Mouse (Mus musculus) heart, adult 18-20 months (tissue): ENCODE measurements around the gene Tcte1. TPM values are rescaled to one million over a fixed set of nuclear protein-coding genes. Genes with fewer than 3 reads are reported as not detected.

ENCODE experiments used
- DNase-seq, 2 experiments: peaks; one replicate each; pipeline ENCODE4 v3.0.0; 2021 to 2022; ENCODE audit warnings: mixed read lengths in 1 of 2
- total RNA-seq, 2 experiments: library from RNA; stranded (reverse); gene quantifications; 2 replicates each; pipeline ENCODE4 v1.2.3; 2021

Tcte1 gene
- total RNA-seq, 2 experiments from 2014 or later: not detected

DNA sequence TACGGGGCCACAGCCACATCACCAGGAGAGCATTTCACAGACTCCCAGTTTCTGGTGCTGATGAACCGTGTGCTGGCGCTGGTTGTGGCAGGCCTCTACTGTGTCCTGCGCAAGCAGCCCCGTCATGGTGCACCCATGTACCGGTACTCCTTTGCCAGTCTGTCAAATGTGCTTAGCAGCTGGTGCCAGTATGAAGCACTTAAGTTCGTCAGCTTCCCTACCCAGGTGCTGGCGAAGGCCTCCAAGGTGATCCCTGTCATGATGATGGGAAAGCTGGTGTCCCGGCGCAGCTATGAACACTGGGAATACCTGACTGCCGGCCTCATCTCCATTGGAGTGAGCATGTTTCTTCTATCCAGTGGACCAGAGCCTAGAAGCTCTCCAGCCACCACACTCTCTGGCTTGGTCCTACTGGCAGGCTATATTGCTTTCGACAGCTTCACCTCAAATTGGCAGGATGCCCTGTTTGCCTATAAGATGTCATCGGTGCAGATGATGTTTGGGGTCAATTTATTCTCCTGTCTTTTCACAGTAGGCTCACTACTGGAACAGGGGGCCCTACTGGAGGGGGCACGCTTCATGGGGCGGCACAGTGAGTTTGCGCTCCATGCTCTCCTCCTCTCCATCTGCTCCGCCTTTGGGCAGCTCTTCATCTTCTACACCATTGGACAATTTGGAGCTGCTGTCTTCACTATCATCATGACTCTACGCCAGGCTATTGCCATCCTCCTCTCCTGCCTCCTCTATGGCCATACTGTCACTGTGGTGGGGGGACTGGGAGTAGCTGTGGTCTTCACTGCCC is 43.3 kb downstream of the Tcte1 start:
- no peak for DNase-seq

DNA sequence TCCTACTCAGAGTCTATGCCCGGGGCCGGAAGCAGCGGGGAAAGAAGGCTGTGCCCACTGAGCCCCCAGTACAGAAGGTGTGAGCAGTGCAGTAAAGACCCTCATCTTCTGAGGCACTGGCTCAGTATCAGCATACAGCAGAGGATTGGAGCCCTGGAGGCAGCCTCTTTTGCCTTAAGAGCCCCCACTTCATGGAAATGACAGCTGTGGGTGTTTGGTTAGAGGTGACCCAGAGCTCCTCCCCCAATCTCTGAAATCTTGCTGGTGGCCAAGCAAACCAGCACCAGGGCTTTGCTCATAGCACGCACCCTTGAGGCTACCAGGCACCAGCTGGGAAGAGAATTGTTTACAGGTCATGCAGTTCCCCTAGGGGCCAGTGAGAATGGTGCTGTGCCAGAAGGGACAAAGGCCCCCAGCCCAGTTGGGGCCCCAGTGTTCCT is 43.9 kb downstream of the Tcte1 start:
- DNase-seq: no peak

DNA sequence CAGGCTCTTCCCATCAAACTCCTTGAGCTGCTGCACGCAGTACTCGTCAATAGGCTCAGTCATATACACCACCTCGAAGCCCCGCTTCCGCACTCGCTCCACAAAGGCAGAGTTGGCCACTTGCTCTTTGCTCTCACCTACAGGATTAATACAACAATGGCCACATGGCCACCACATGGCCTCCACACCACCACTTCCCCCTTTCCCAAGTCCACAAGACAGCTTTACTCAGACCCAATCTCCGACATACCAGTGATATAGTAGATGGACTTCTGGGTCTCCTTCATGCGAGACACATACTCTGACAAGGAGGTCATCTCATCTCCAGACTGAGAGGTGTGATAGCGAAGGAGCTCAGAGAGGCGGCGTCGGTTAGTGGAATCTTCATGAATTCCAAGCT is 45.8 kb downstream of the Tcte1 start:
- no peak for DNase-seq

DNA sequence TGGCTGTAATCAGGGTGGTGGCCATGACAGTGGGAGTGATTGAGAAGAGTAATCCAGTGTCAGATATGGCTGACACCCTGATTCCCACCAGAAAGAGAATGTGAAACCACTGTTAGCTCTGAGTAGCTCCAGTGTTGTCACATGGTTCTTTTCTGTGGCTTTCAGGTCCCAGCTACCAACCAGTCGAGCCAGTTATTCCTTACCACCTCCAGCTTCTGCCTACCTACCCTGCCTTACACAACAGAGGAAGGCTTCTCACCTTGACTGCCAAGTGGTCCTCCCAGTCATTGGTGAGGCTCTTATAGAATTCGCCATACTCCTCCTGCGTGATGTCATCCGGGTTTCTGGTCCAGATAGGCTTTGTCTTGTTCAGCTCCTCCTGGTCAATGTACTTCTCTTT is 46.8 kb downstream of the Tcte1 start:
- no peak for DNase-seq

DNA sequence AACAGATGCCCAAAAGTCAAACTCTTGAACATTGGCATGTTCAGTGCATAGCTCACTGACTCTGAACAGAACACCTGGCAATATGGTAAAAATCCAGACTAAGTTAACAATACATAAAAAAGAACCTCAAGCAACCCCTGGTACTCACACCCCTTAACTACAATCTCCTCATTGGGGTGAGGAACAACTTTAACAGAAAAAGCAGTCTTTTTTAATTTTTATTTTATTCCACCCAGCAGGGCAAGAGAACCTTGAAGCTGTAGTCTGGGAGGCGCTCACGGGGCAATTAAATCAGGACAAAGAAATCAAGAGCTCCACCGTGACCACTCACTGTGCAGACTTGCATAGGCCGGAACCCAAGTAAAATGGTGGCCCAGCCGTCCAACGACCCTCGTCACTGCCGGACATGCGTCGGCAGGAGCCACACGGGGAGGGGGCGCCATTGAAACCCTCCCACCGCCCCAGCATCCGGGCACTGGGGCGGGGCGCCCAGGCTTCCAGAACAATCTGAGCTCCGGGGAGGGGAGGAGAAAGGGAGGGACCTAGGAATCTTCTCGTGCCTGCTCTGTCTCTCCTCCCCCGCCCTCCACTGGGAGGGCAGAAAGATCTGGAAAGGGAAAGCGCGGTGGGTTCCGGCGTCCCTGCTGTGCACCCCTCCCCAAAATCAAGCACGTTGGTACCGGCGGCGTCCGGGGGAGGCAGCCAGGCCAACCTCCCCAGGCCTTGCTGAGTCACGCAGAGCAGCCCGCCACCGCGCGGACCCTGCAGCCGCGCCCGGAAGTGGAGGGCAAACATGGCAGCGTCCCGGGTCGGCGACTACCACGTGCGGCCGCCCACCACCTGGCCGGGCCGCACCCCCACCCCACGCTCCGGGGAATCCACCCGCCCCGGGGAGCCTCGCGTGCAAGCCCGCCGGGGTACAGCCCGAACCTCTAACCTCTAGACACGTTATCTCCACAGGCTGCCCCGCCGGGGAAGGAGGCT is 49.2 kb downstream of the Tcte1 start:
- peak; percentile 89 to 90 for DNase-seq

DNA sequence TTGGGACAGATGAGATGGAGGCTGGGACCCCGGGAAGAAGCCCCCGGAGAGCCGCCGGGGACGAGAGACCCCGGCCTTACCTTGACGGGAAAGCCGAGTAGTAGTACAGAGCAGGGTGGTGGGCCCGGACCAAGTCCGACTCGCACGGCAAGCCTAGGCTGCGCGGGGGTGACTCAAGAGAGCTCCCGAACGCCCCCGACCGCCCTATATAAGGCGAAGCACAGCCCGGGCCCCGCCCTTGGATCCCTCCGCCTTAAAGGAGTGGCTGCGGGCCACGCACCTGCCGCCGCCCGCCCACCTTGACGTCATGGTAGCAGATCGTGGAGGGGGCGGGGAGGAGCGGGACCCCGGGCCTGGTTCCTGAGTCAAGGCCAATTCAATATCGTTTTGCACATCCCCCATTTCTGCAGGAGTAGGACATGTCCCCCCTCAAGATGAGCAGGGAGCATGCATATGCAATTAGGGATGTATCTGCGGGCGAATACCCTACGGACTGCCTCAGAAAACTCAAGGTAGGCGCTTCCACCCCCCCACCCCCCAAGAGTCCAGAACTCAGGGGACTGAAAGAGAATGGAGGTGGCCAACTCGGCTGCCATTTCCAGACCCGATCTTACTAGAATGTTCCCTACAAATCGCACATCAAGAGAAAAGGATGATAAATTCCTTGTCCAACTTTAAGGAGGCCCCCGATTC is 50.0 kb downstream of the Tcte1 start, which contains the start of gene Hsp90ab1:
Gene Hsp90ab1 (minus strand): TSS at position 185 of the 693 bp plus-strand sequence.
- peak; percentile 99 to 100 for DNase-seq

DNA sequence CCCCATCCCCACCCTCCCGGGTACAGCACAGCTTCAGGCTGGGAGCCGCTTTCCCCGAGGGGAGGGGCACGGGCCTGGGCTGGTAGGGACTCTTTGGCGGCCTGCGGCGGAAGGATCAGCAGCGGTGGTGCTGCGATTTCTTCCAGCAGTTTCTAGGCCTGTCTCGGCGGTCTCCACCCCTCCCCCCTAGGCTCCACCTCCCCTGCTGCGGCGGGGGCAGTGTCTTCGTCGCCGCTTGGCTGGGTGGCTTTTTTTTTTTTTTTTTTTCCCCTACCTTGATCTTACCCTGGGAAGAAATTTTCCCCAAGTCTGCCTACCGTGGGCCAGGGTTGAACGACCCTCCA is 50.5 kb downstream of the Tcte1 start:
- peak; percentile 97 to 98 for DNase-seq

DNA sequence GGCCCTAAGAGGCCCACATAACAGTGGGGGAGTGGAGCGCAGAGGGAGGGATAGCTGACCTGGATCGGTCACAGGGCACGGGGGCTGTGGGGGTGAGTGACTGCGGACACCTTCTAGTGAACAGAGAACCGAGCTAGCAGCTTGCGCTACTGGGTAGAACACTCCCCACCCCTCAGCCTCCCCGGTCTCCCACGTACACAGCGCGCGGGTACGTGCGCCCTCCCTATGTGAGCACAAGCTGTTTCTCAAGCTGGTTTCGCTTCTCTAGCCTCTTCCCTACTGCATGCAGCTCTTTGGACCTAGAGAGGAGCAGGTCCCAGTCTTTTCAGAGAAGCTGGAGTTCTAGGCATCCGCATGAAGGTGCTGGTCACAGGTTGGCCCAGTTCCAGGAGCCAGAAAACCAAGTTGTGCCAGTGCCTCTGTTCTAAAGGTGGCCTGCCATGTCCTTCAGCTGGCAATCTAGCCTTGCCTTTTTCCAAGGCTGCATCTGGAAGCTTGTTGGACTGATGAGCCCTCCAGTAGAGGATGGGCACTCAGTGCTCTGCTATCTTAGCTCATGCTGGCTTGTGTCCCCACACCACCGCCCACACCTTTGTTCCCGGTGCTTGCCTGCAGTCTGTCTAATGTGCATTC is 51.0 kb downstream of the Tcte1 start:
- DNase-seq: peak; percentile 83 to 85

DNA sequence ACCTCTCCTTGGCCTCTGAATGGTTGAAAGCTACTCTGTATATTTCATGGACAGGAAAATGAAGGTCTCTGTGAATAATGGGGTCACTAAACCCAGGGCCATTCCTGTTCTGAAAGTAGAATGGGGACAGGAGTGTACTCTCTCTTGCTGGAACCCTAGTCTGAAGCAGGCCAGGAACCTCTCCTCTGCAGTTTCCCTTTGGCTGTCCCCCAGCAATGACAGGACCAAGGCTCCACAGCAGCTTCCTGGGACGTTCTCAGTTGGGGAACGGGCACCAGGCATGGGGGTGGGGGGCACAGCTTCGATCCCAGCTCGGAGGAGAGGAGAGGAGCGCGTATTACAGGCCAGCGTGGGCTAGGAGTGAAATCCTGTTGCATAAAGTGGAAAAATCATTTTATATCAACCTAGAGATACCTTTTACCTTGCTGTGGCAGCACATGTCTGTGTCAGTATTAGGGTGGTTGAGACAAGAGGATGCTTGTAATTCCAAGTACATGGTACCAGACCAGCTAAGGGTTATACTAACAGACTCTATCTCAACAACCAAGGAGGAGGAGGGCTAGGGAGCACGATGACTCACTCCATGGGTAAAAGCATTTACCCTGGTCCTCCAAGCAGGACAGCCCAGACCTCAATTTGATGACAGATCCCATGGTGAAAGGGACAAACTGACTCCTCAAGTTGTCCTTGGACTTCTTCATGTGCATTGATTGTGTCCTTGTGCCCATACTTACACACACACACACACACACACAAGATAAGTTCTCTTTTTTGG is 52.1 kb downstream of the Tcte1 start:
- no peak for DNase-seq

DNA sequence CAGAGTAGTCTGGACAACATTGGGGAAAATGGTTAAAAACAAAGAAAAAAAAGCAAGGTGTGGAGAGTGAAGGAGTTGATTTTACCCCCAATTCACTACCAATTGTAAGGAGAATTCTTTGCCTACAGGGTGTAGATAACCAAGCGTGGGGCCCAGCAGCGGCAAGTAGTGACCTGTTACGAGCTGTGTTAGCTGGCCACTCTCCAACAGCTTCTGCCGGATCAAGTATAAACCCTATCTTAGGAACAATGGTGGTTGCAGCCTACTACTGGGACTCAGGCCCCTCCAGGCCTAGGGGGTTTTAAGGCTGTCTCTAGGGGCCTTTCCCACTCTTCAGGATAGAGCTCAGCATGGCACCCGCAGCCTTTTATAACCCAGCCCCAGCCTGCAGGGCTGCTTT is 55.0 kb downstream of the Tcte1 start:
- no peak for DNase-seq

DNA sequence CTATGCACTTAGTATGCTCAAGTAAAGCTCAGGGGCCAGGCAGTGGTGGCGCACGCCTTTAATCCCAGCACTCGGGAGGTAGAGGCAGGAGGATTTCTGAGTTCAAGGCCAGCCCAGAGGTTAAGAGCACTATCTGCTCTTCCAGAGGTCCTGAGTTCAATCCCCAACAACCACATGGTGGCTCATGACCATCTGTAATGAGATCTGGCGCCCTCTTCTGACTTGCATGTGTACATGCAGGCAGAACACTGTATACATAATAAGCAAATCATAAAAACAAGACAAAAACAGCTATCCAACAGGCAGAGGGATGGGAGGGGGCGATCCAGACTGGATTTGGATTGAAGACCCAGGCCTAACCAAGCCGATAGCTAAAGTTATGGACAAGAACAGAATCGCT is 55.6 kb downstream of the Tcte1 start:
- no peak for DNase-seq

DNA sequence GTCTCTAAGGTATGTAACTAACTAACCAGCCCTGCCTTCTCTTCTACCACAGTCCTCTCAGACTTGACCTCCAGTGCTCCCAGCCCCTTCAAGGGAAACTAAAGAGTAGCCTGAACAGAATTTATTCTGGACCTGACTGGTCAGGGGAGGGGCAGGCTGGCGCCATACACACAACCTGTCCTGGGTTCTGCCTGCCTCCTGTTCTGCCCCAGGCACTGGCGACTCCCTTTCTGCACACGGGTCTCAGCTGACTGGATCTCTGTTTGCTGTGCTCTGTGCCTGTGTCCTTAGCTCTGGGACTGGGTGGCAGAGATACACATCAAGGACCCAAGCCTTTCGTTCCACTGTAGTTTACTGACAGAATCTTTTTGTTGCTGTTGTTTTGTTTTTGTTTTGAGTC is 56.3 kb downstream of the Tcte1 start:
- DNase-seq: no peak

DNA sequence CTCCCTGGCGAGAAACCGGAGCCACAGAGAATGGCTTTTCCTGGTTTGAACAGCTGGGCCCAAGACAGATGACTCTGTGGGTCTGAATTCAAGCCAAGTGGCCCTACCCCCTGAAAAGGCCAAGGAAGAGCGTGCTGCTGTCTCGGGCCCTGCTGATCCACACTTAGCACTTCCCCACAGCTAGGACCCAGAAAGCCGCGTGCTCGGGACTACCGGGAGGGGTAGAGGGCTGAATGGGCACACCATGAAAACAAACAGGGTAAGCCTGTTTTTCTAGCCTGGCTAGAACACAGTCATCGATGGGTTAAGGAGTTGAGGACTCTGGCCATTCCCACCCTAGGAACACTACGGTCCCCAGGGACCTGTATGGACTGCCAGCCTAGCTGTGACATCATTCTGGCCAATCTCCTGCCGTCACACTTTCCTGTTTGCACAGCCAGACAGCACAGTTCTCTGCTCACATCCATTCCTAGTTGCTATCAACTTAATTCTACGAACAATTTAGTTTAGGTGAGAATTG is 57.8 kb downstream of the Tcte1 start:
- DNase-seq: peak in 1 of 2 experiments; percentile 69

DNA sequence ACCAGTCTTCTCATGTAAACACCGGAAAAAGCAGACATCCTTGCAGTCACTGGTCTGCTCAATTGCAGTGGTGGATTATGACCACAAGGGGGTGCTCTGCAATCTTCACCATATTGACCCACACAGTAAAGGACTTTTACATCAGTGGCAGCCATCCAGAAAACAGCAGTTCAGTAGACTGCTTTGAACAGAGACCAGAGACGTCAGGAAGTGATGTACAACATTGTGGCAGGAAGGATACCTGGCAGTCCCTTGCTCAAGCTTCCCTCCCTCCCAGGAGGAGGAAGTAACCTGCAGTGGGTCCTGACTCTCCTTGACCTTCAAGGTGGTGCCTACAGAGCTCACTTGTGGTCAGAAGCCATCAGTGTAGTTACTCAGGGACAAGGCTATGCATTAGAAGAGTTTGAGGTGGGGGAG is 58.3 kb downstream of the Tcte1 start:
- peak; percentile 75 to 85 for DNase-seq

DNA sequence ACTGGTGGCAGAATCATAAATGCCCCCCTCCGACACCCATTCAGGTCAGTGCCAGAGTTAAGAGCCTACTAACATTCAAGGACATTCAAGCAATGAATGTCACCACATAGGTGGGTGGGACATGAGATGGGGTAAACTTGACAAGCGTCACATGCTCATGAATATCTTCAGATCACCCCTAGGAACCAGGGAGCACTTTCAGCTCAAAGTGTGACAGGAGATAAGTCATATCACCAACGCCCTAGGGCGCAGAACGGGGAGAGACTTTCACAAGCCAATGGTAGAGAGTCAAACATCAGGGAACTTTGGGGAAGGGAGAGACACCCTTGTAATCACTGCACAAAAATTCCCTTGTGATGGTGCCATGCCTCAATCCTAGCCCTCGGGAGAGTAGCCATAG is 59.0 kb downstream of the Tcte1 start:
- no peak for DNase-seq

DNA sequence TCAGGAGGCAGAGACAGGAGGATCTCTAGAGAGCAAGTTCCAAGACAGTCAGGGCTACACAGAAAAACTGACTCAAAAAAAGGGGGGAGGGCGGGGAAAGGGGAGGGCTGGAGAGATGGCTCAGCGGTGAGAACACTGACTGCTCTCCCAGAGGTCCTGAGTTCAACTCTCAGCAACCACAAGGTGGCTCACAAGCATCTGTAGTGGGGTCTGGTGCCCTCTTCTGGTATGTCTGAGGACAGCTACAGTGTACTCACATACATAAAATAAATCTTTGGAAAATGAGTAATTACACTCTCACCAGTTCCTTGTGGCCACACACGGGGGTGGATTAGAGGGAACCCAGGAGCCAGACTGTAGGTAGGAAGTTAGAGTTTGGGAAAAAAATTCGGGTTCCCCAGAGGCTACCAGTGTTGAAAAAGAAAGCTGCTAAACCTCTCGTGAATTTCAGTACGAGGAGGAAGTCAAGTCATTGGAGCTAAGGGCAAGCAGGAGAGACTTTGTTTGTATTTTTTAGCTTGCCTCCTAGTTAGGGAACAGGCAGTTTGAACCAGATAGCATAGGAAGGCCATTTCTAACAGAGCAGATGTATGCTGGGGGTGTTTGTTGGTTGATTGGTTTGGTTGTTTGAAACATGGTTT is 59.6 kb downstream of the Tcte1 start:
- DNase-seq: no peak

DNA sequence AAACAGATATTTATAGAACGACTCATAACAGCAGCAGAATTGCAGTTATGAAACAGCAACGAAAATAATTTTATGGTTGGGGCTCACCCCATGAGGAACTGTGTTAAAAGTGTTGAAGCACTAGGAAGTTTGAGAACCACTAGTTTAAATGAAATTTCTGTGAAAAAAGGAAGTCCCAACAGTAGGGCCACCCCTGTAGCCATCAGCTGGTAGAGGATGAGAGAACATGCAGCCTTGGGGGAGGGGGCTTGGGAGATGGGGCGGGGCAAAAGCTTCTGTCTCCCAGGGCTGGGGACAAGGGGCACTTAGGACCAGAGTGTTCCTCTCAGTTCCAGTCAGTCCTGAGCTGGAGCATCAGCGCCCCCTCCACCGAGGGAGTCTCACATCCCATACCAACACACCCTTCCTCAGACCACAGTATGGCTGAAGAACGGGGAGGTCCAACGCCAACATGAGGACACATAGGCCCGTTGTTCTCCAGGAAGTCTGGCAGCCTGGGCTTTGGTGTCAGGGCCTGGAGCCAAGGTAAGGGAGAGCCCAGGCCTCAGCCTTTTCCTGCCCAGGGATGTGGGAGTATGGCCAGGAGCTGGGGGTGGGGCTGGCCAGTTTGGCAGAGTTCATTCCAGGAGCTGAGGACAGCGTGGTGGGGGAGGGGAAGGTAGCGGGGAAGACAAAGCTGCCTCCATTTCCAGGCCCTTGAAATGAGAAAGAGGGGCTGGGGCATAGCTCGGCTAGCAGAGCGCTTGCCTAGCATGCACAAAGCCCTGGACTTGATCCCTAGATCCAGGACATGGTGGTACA is 61.1 kb downstream of the Tcte1 start:
- DNase-seq: peak; percentile 94 to 96

DNA sequence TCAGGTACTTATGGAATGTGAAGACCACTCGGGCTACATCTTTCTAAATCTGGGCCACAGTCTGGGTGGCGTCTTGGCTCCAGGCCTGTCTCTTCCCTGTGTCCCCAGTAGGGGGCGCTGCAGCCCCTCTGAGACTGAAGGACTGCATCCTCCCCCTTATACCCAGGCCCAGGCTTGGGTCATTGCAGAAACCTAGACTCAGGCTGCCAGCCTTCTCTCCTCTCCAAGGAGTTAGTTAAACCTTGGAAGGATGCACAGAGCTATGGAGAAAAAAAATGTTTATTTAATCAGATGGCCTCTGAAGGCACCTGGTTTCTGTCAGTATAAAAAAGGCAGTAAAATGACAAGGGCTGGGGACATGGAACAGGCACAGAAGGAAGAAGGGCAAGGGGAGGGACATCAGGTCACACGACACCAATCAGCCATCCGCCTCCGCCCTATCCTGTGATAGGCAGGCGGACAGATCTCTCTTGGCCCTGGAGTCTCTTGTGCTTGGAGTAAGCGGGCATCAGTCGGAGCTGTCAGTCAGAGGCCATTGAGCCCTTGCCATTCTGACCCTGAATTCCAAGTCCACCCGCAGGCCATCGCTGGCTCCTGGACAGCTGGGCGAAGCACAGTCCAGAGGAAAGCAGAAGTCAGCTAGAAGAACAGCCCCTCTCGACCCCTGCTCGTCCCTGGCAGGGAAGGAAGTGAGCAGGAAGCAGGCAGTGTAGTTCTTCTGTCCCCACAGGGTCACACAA is 61.9 kb downstream of the Tcte1 start:
- peak; percentile 89 to 92 for DNase-seq
